Mouse (Mus musculus): Measurements from ENCODE around the gene Gm3250. TPM values are rescaled to one million over a fixed set of nuclear protein-coding genes. Genes with fewer than 3 reads are reported as not detected.
"Not testable (repeated sequence)": the region's sequence is repeated elsewhere in the genome, so short reads cannot be mapped to it uniquely, and the experiment has no call there.

The Gm3250 gene
- total and polyA plus RNA-seq, 3 experiments, result not detected

DNA sequence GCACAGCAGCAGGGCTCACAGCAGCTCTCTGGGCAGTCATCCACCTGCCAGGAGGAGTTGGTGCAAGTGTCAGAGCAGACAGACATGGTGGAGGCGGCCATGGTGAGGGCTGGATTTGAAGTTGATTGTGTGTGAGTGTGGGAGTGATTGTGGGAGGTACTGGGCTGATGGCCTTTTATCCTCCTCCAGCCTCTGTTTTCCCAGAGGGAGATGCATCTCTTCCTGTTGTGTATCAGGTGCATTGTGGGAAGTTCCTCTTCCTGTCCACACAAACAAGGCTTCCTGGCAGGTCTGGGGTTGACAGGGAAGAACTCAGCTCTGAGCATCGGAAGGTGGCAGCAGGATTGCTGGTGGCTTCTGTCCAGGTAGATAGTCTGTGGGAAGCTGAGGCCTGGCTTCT lies 12.6 kb upstream of the Gm3250 start, which contains the start of gene Gm9639:
Gene Gm9639, minus strand, starts transcription at position 101 of the 400 bp plus-strand sequence.
- Histone ChIP-seq H3K4me2 (ENCODE audit: insufficient read depth, low read depth, poor library complexity, severe bottlenecking) (no peak within 1 kb of the TSS), H3K9ac (ENCODE audit: insufficient read depth, low read depth) (no peak within 1 kb of the TSS), H3K36me3 (replicated peaks in 1 of 2; ENCODE audit: control insufficient read depth in 1 of 2, insufficient read depth in 1 of 2, low read length in 1 of 2) (no peaks in the 10 kb centered on the region), H3K27ac (ENCODE audit: insufficient read depth, low read depth) (no peak within 1 kb of the TSS; the same call in 1 of the 2 replicates), H3K79me2 (replicated peaks; ENCODE audit: control insufficient read depth, extremely low read depth, insufficient read depth, poor library complexity, severe bottlenecking) (no peaks in the 10 kb centered on the region), H3K9me3 (replicated peaks; ENCODE audit: low read length) (no peaks in the 10 kb centered on the region), H3K4me1 (ENCODE audit: control insufficient read depth in 1 of 2, insufficient read depth in 2 of 2) (no peaks in the 10 kb centered on the region), H3K27me3 (replicated peaks) (peaks cover 50% of the 10 kb centered on the region), H3K4me3 (replicated peaks in 1 of 3; ENCODE audit: low read depth in 2 of 3, low read length in 2 of 3, poor library complexity in 1 of 3) (no peak within 1 kb of the TSS)
- no peak for DNase-seq (ENCODE audit: extremely low read depth)
- dilution Hi-C loops (cut with MboI; ENCODE audit: extremely low pct_ligation_motif_present, extremely low pct_unique_long_range_greater_than_20kb, low sequenced_read_pairs) (no loop called here), in situ Hi-C loops (cut with MboI; ENCODE audit: low pct_ligation_motif_present, low pct_unique_long_range_greater_than_20kb, low sequenced_read_pairs) (no loop called here)
- TF ChIP-seq CHD1 (IDR thresholded peaks at IDR 0.05; ENCODE audit: low read depth, low read length), result no peak
- TF ChIP-seq HCFC1 (IDR thresholded peaks at IDR 0.05; ENCODE audit: low read depth, low read length), result no peak
- TF ChIP-seq JUND (conservative IDR thresholded peaks at IDR 0.05; ENCODE audit: low read depth, low read length), result no peak
- no peak for TF ChIP-seq SMC3 (IDR thresholded peaks at IDR 0.05; ENCODE audit: low read depth, low read length)
- TF ChIP-seq MAFK (IDR thresholded peaks at IDR 0.05; ENCODE audit: insufficient replicate concordance, low read length), result no peak
- no peak for TF ChIP-seq POLR2AphosphoS2 (IDR thresholded peaks at IDR 0.05; ENCODE audit: low read depth, low read length)
- no peak for TF ChIP-seq KAT2A (IDR thresholded peaks at IDR 0.05; ENCODE audit: insufficient replicate concordance, low read length)

DNA sequence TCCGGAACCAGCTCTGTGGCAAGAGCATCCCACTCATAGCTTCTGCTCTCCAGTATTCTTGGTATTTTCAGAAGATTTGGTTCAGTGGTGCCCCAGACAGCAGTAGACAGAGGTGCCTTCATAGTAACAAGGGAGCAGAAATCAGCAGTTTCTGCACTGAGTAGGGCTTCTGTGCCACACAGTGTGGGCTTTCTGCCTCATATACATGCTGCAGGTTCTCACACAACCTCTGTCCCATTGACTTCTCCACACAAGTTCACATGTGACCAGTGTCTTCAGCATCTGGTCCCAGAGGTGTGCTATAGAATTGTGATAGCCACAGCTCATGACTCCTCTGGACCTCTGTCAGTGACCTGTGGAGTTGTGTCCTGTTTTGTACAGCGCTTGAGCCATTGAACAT lies 6.3 kb upstream of the Gm3250 start:
- Histone ChIP-seq H3K4me2 (ENCODE audit: insufficient read depth, low read depth, poor library complexity, severe bottlenecking) (no peak overlapping the region), H3K27me3 (replicated peaks) (peaks cover 22% of the 10 kb centered on the region), H3K36me3 (replicated peaks in 1 of 2; ENCODE audit: control insufficient read depth in 1 of 2, insufficient read depth in 1 of 2, low read length in 1 of 2) (no peaks in the 10 kb centered on the region), H3K4me3 (replicated peaks in 1 of 3; ENCODE audit: low read depth in 2 of 3, low read length in 2 of 3, poor library complexity in 1 of 3) (no peak overlapping the region), H3K4me1 (ENCODE audit: control insufficient read depth in 1 of 2, insufficient read depth in 2 of 2) (no peaks in the 10 kb centered on the region), H3K9ac (ENCODE audit: insufficient read depth, low read depth) (no peak overlapping the region), H3K79me2 (replicated peaks; ENCODE audit: control insufficient read depth, extremely low read depth, insufficient read depth, poor library complexity, severe bottlenecking) (no peaks in the 10 kb centered on the region), H3K9me3 (replicated peaks; ENCODE audit: low read length) (no peaks in the 10 kb centered on the region), H3K27ac (ENCODE audit: insufficient read depth, low read depth) (no peak overlapping the region)
- in situ Hi-C loops (cut with MboI; ENCODE audit: low pct_ligation_motif_present, low pct_unique_long_range_greater_than_20kb, low sequenced_read_pairs) (no loop called here), dilution Hi-C loops (cut with MboI; ENCODE audit: extremely low pct_ligation_motif_present, extremely low pct_unique_long_range_greater_than_20kb, low sequenced_read_pairs) (no loop called here)
- TF ChIP-seq NRF1 (IDR thresholded peaks at IDR 0.05; ENCODE audit: low read depth, low read length) (no peak), SIN3A (IDR thresholded peaks at IDR 0.05; ENCODE audit: low read length) (no peak), RAD21 (IDR thresholded peaks at IDR 0.05; ENCODE audit: low read depth, low read length) (no peak)
- no peak for DNase-seq (ENCODE audit: extremely low read depth)

- H3K27ac ChIP-seq (ENCODE audit: insufficient read depth, low read depth); DNase-seq (ENCODE audit: extremely low read depth); H3K4me2 ChIP-seq (ENCODE audit: insufficient read depth, low read depth, poor library complexity, severe bottlenecking); H3K9ac ChIP-seq (ENCODE audit: insufficient read depth, low read depth); H3K4me1 ChIP-seq (ENCODE audit: control insufficient read depth in 1 of 2, insufficient read depth in 2 of 2); H3K36me3 ChIP-seq (replicated peaks in 1 of 2; ENCODE audit: control insufficient read depth in 1 of 2, insufficient read depth in 1 of 2, low read length in 1 of 2); H3K79me2 ChIP-seq (replicated peaks; ENCODE audit: control insufficient read depth, extremely low read depth, insufficient read depth, poor library complexity, severe bottlenecking); H3K9me3 ChIP-seq (replicated peaks; ENCODE audit: low read length); in situ Hi-C loops (cut with MboI; ENCODE audit: low pct_ligation_motif_present, low pct_unique_long_range_greater_than_20kb, low sequenced_read_pairs); dilution Hi-C loops (cut with MboI; ENCODE audit: extremely low pct_ligation_motif_present, extremely low pct_unique_long_range_greater_than_20kb, low sequenced_read_pairs); H3K4me3 ChIP-seq (replicated peaks in 1 of 3; ENCODE audit: low read depth in 2 of 3, low read length in 2 of 3, poor library complexity in 1 of 3): not testable (repeated sequence)
- H3K27me3 ChIP-seq (replicated peaks), result peaks cover 18% of the 10 kb centered on the region
These were observed 5.5 kb upstream of the Gm3250 start, which contains the start of gene Gm7137 for GRCm38 (mm10) chr10:77787876-77788275. Gene Gm7137 (minus strand): TSS chr10:77788200.

- H3K9me3 ChIP-seq (replicated peaks; ENCODE audit: low read length); H3K27ac ChIP-seq (ENCODE audit: insufficient read depth, low read depth); H3K79me2 ChIP-seq (replicated peaks; ENCODE audit: control insufficient read depth, extremely low read depth, insufficient read depth, poor library complexity, severe bottlenecking); H3K36me3 ChIP-seq (replicated peaks in 1 of 2; ENCODE audit: control insufficient read depth in 1 of 2, insufficient read depth in 1 of 2, low read length in 1 of 2); in situ Hi-C loops (cut with MboI; ENCODE audit: low pct_ligation_motif_present, low pct_unique_long_range_greater_than_20kb, low sequenced_read_pairs); H3K9ac ChIP-seq (ENCODE audit: insufficient read depth, low read depth); H3K27me3 ChIP-seq (replicated peaks); dilution Hi-C loops (cut with MboI; ENCODE audit: extremely low pct_ligation_motif_present, extremely low pct_unique_long_range_greater_than_20kb, low sequenced_read_pairs); H3K4me2 ChIP-seq (ENCODE audit: insufficient read depth, low read depth, poor library complexity, severe bottlenecking); H3K4me1 ChIP-seq (ENCODE audit: control insufficient read depth in 1 of 2, insufficient read depth in 2 of 2); DNase-seq (ENCODE audit: extremely low read depth); H3K4me3 ChIP-seq (replicated peaks in 1 of 3; ENCODE audit: low read depth in 2 of 3, low read length in 2 of 3, poor library complexity in 1 of 3): not testable (repeated sequence)
These were observed 1.1 kb upstream of the Gm3250 start for GRCm38 (mm10) chr10:77783396-77783795.

DNA sequence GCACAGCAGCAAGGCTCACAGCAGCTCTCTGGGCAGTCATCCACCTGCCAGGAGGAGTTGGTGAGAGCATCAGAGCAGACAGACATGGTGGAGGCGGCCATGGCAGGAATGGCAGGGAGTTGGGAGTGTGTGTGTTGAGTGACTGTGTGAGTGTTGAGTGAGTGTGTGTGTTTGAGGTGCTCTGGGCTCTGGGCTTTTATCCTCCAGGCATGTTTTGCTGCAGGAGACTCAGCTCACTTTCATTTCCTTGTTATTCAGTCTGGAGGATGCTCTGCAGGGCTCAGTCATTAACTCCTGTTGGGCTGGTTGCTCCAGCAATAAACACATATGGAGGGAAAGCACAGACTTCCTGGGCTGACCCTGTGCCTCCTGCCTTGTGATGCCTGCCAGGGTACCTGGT lies 5.5 kb downstream of the Gm3250 start, which contains the start of gene Gm7138:
Gene Gm7138, minus strand, starts transcription at position 101 of the 400 bp plus-strand sequence.
- H3K79me2 ChIP-seq (replicated peaks; ENCODE audit: control insufficient read depth, extremely low read depth, insufficient read depth, poor library complexity, severe bottlenecking); DNase-seq (ENCODE audit: extremely low read depth); H3K4me1 ChIP-seq (ENCODE audit: control insufficient read depth in 1 of 2, insufficient read depth in 2 of 2); H3K27ac ChIP-seq (ENCODE audit: insufficient read depth, low read depth); H3K27me3 ChIP-seq (replicated peaks); H3K4me3 ChIP-seq (replicated peaks in 1 of 3; ENCODE audit: low read depth in 2 of 3, low read length in 2 of 3, poor library complexity in 1 of 3); in situ Hi-C loops (cut with MboI; ENCODE audit: low pct_ligation_motif_present, low pct_unique_long_range_greater_than_20kb, low sequenced_read_pairs); H3K4me2 ChIP-seq (ENCODE audit: insufficient read depth, low read depth, poor library complexity, severe bottlenecking); H3K36me3 ChIP-seq (replicated peaks in 1 of 2; ENCODE audit: control insufficient read depth in 1 of 2, insufficient read depth in 1 of 2, low read length in 1 of 2); H3K9me3 ChIP-seq (replicated peaks; ENCODE audit: low read length); H3K9ac ChIP-seq (ENCODE audit: insufficient read depth, low read depth); dilution Hi-C loops (cut with MboI; ENCODE audit: extremely low pct_ligation_motif_present, extremely low pct_unique_long_range_greater_than_20kb, low sequenced_read_pairs): not testable (repeated sequence)

All from CH12.LX (cell line).